Mouse (Mus musculus) midbrain, embryonic 16.5 days (tissue): ENCODE measurements around the gene Snrnp200. TPM values are rescaled to one million over a fixed set of nuclear protein-coding genes. Genes with fewer than 3 reads are reported as not detected.

Source experiments
- ATAC-seq: fragments of 200-750 bp; cut with Nextera tagmentation; 2 replicates; pipeline ENCODE4 v1.8.0; 2017; ENCODE audit warnings: moderate TSS enrichment
- H3K27ac ChIP-seq: fragments of 300-500 bp; sonication (generic); 2 replicates; pipeline ENCODE4 v1.5.1; 2014; ENCODE audit warnings: mild to moderate bottlenecking, low read length, mixed read lengths
- H3K27me3 ChIP-seq: fragments of 300-500 bp; sonication (generic); 2 replicates; pipeline ENCODE4 v1.6.1; 2014; ENCODE audit warnings: low read depth, low read length, mixed read lengths; ENCODE audit not compliant: control insufficient read depth, insufficient read depth
- H3K36me3 ChIP-seq: fragments of 300-500 bp; sonication (generic); 2 replicates; pipeline ENCODE4 v1.6.1; 2014; ENCODE audit warnings: mild to moderate bottlenecking, low read length, moderate library complexity, mixed read lengths; ENCODE audit not compliant: control insufficient read depth, insufficient read depth
- H3K4me1 ChIP-seq: fragments of 300-500 bp; sonication (generic); 2 replicates; pipeline ENCODE4 v1.6.1; 2014; ENCODE audit warnings: mild to moderate bottlenecking, low read length, mixed read lengths; ENCODE audit not compliant: control insufficient read depth, insufficient read depth
- H3K4me2 ChIP-seq: fragments of 300-500 bp; sonication (generic); 2 replicates; pipeline ENCODE4 v1.6.1; 2014; ENCODE audit warnings: mild to moderate bottlenecking, low read length, mixed read lengths
- H3K4me3 ChIP-seq: fragments of 300-500 bp; sonication (generic); 2 replicates; pipeline ENCODE4 v1.5.1; 2014; ENCODE audit warnings: low read depth, mild to moderate bottlenecking, low read length, moderate library complexity, mixed read lengths
- H3K9ac ChIP-seq: fragments of 300-500 bp; sonication (generic); 2 replicates; pipeline ENCODE4 v1.6.1; 2014; ENCODE audit warnings: low read depth, low read length, mixed read lengths
- H3K9me3 ChIP-seq: fragments of 300-500 bp; sonication (generic); replicated peaks from 2 replicates; pipeline ENCODE4 v1.6.1; 2014; ENCODE audit warnings: mild to moderate bottlenecking, low read length, mixed read lengths; ENCODE audit not compliant: control insufficient read depth, poor library complexity, severe bottlenecking
- WGBS: fragments of 180-500 bp; shearing (Covaris S2); extraction: QIAGEN DNeasy Blood & Tissue Kit; methylation state at CpG from one replicate; pipeline ENCODE4 v1.1.7; 2014; 5-methylcytosine and 5-hydroxymethylcytosine counted together
- polyA plus RNA-seq: library from polyadenylated mRNA; unstranded; fragments of >200 nt; fragmentation: Nextera tagmentation; extraction: Ambion mirVana; gene quantifications from 2 replicates; pipeline ENCODE4 v1.2.1, GENCODE M21; 2015

The Snrnp200 gene
- polyA plus RNA-seq, 1 experiment from 2014 or later: 52.1 TPM

- WGBS: 76% methylated on average over 3 of the region's 3 CpGs
- no peak for ATAC-seq
- no peak overlapping the region for H3K27ac ChIP-seq
- no peaks in the 10 kb centered on the region for H3K36me3 ChIP-seq
- no peaks in the 10 kb centered on the region for H3K27me3 ChIP-seq
- H3K4me3 ChIP-seq: no peak overlapping the region
- H3K9me3 ChIP-seq: no peaks in the 10 kb centered on the region
- no peak overlapping the region for H3K9ac ChIP-seq
- H3K4me2 ChIP-seq: no peak overlapping the region
- peaks cover 27% of the 10 kb centered on the region for H3K4me1 ChIP-seq
These were observed 43.3 kb downstream of the Snrnp200 start for GRCm38 (mm10) chr2:127251457-127251856.

GRCm38 (mm10) chr2:127251880-127252527 lies 43.8 kb downstream of the Snrnp200 start:
- WGBS: 90% methylated on average over 3 of the region's 3 CpGs
- no peak overlapping the region for H3K4me3 ChIP-seq
- ATAC-seq: no peak

GRCm38 (mm10) chr2:127252787-127253186 lies 44.6 kb downstream of the Snrnp200 start:
- ATAC-seq: no peak
- Histone ChIP-seq H3K36me3 (peaks cover 9% of the 10 kb centered on the region; the same call in 1 of the 2 replicates), H3K4me1 (peaks cover 21% of the 10 kb centered on the region), H3K27ac (no peak overlapping the region), H3K4me2 (no peak overlapping the region), H3K27me3 (no peaks in the 10 kb centered on the region), H3K4me3 (no peak overlapping the region), H3K9me3 (no peaks in the 10 kb centered on the region), H3K9ac (no peak overlapping the region)
- 86% methylated on average over 5 of the region's 5 CpGs for WGBS

More at GRCm38 (mm10) chr2:127251880-127252527, 43.8 kb downstream of the Snrnp200 start:
- H3K36me3 ChIP-seq: peaks cover 1% of the 10 kb centered on the region; the same call in 1 of the 2 replicates
- H3K9me3 ChIP-seq: no peaks in the 10 kb centered on the region
- H3K27ac ChIP-seq: no peak overlapping the region
- H3K4me2 ChIP-seq: no peak overlapping the region
- no peak overlapping the region for H3K9ac ChIP-seq
- peaks cover 22% of the 10 kb centered on the region for H3K4me1 ChIP-seq
- no peaks in the 10 kb centered on the region for H3K27me3 ChIP-seq

- H3K27me3 ChIP-seq: no peaks in the 10 kb centered on the region
- H3K4me1 ChIP-seq: peaks cover 11% of the 10 kb centered on the region
- H3K4me2 ChIP-seq: no peak overlapping the region
- no peaks in the 10 kb centered on the region for H3K9me3 ChIP-seq
- no peak overlapping the region for H3K4me3 ChIP-seq
- no peak for ATAC-seq
- no peak overlapping the region for H3K9ac ChIP-seq
- peaks cover 18% of the 10 kb centered on the region for H3K36me3 ChIP-seq
- no peak overlapping the region for H3K27ac ChIP-seq
- WGBS: 84% methylated on average over 3 of the region's 3 CpGs
These were observed 46.5 kb downstream of the Snrnp200 start for GRCm38 (mm10) chr2:127254604-127255134.

GRCm38 (mm10) chr2:127255294-127255693 lies 47.1 kb downstream of the Snrnp200 start:
- Histone ChIP-seq H3K36me3 (peaks cover 18% of the 10 kb centered on the region), H3K27ac (no peak overlapping the region), H3K4me3 (no peak overlapping the region), H3K4me1 (peaks cover 5% of the 10 kb centered on the region), H3K4me2 (no peak overlapping the region), H3K27me3 (no peaks in the 10 kb centered on the region), H3K9ac (no peak overlapping the region), H3K9me3 (no peaks in the 10 kb centered on the region)
- no peak for ATAC-seq
- 93% methylated on average over 6 of the region's 6 CpGs for WGBS

- Histone ChIP-seq H3K27ac (no peak overlapping the region), H3K27me3 (no peaks in the 10 kb centered on the region), H3K9ac (no peak overlapping the region), H3K4me2 (no peak overlapping the region), H3K9me3 (no peaks in the 10 kb centered on the region), H3K36me3 (peaks cover 18% of the 10 kb centered on the region), H3K4me3 (no peak overlapping the region), H3K4me1 (no peaks in the 10 kb centered on the region)
- ATAC-seq: no peak
- WGBS: 87% methylated on average over 5 of the region's 5 CpGs
These were observed 51.2 kb downstream of the Snrnp200 start for GRCm38 (mm10) chr2:127259340-127259739.

GRCm38 (mm10) chr2:127262480-127262879 lies 54.3 kb downstream of the Snrnp200 start:
- Histone ChIP-seq H3K4me2 (no peak overlapping the region), H3K4me3 (no peak overlapping the region), H3K4me1 (no peaks in the 10 kb centered on the region), H3K27me3 (no peaks in the 10 kb centered on the region), H3K36me3 (peaks cover 12% of the 10 kb centered on the region), H3K27ac (no peak overlapping the region), H3K9ac (no peak overlapping the region), H3K9me3 (no peaks in the 10 kb centered on the region)
- no peak for ATAC-seq

- Histone ChIP-seq H3K36me3 (no peaks in the 10 kb centered on the region; the same call in 1 of the 2 replicates), H3K27ac (no peak overlapping the region), H3K4me1 (peaks cover 17% of the 10 kb centered on the region), H3K4me3 (no peak overlapping the region), H3K9me3 (no peaks in the 10 kb centered on the region), H3K9ac (no peak overlapping the region), H3K27me3 (no peaks in the 10 kb centered on the region), H3K4me2 (no peak overlapping the region)
- 34% methylated on average over 4 of the region's 4 CpGs for WGBS
- no peak for ATAC-seq
These were observed 59.7 kb downstream of the Snrnp200 start for GRCm38 (mm10) chr2:127267854-127268253.

- peak within 1 kb of the TSS; percentile 63 for H3K4me2 ChIP-seq
- ATAC-seq: peak; percentile 99
- no peaks in the 10 kb centered on the region for H3K27me3 ChIP-seq
- no peaks in the 10 kb centered on the region for H3K9me3 ChIP-seq
- no peaks in the 10 kb centered on the region; the same call in 1 of the 2 replicates for H3K36me3 ChIP-seq
- H3K27ac ChIP-seq: peak within 1 kb of the TSS; percentile 95
- H3K9ac ChIP-seq: peak within 1 kb of the TSS; percentile 90
- H3K4me3 ChIP-seq: peak within 1 kb of the TSS; percentile 97
- WGBS: under 1% methylated on average over 47 of the region's 49 CpGs
- H3K4me1 ChIP-seq: peaks cover 26% of the 10 kb centered on the region
These were observed 61.5 kb downstream of the Snrnp200 start, which contains the start of gene Stard7 for GRCm38 (mm10) chr2:127269491-127270299. Gene Stard7, plus strand, starts transcription at chr2:127270218.
